Mouse (Mus musculus) limb, embryonic 14.5 days (tissue): ENCODE data around the gene Rtca. TPM values are rescaled to one million over a fixed set of nuclear protein-coding genes. Genes with fewer than 3 reads are reported as not detected.
A peak's percentile ranks its signal among the peaks of the same experiment; 100 is the strongest.

Source experiments
- ATAC-seq: fragments of 200-750 bp; cut with Nextera tagmentation; 2 replicates; pipeline ENCODE4 v1.8.0; 2017; ENCODE audit warnings: low read depth, moderate number of reproducible peaks, moderate TSS enrichment; ENCODE audit not compliant: low FRiP score
- DNase-seq: peaks from one replicate; pipeline ENCODE4 v3.0.0-alpha.2; 2015; ENCODE audit warnings: low spot score
- H3K27ac ChIP-seq: fragments of 300-500 bp; sonication (generic); replicated peaks from 2 replicates; pipeline ENCODE4 v1.5.1; 2014; ENCODE audit warnings: low read depth, mild to moderate bottlenecking, low read length, moderate library complexity, mixed read lengths
- H3K27me3 ChIP-seq: fragments of 300-500 bp; sonication (generic); 2 replicates; pipeline ENCODE4 v1.6.1; 2014; ENCODE audit warnings: low read length, mixed read lengths; ENCODE audit not compliant: control insufficient read depth, insufficient read depth
- H3K36me3 ChIP-seq: fragments of 300-500 bp; sonication (generic); 2 replicates; pipeline ENCODE4 v1.6.1; 2014; ENCODE audit warnings: mild to moderate bottlenecking, low read length, moderate library complexity, mixed read lengths; ENCODE audit not compliant: control insufficient read depth, insufficient read depth
- H3K4me1 ChIP-seq: fragments of 300-500 bp; sonication (generic); 2 replicates; pipeline ENCODE4 v1.6.1; 2014; ENCODE audit warnings: antibody characterized with exemption, low read length, mixed read lengths; ENCODE audit not compliant: control insufficient read depth, insufficient read depth
- H3K4me2 ChIP-seq: fragments of 300-500 bp; sonication (generic); replicated peaks from 2 replicates; pipeline ENCODE4 v1.6.1; 2014; ENCODE audit warnings: low read depth, mild to moderate bottlenecking, low read length, moderate library complexity; ENCODE audit not compliant: severe bottlenecking
- H3K4me3 ChIP-seq: fragments of 300-500 bp; sonication (generic); replicated peaks from 2 replicates; pipeline ENCODE4 v1.5.1; 2014; ENCODE audit warnings: low read length
- H3K9ac ChIP-seq: fragments of 300-500 bp; sonication (generic); 2 replicates; pipeline ENCODE4 v1.6.1; 2014; ENCODE audit warnings: mild to moderate bottlenecking, low read depth, low read length, moderate library complexity; ENCODE audit not compliant: severe bottlenecking
- H3K9me3 ChIP-seq: fragments of 300-500 bp; sonication (generic); 2 replicates; pipeline ENCODE4 v1.6.1; 2016; ENCODE audit warnings: low read length; ENCODE audit not compliant: control insufficient read depth
- POLR2A ChIP-seq: fragments of 200-500 bp; IDR thresholded peaks from 2 replicates; pipeline ENCODE4 v1.8.0; 2012; ENCODE audit warnings: inconsistent platforms, mild to moderate bottlenecking, moderate library complexity, borderline replicate concordance; ENCODE audit not compliant: insufficient read depth, insufficient read length; ENCODE audit errors: extremely low read depth
- WGBS: fragments of 180-500 bp; shearing (Covaris S2); extraction: QIAGEN DNeasy Blood & Tissue Kit; methylation state at CpG from one replicate; pipeline ENCODE4 v1.1.7; 2014; 5-methylcytosine and 5-hydroxymethylcytosine counted together
- polyA plus RNA-seq, 2 experiments: library from polyadenylated mRNA; depleted of rRNA in 1 of 2; stranded (reverse) in 1 of 2; unstranded in 1 of 2; fragments of >200 nt; fragmentation: Nextera tagmentation in 1 of 2; extraction: Ambion mirVana in 1 of 2; gene quantifications; 2 replicates each; pipeline versions ENCODE4 v1.2.1 to v1.2.3; 2012 to 2014

The Rtca gene
- polyA plus RNA-seq, 2 experiments: 57.5 to 68.6 TPM

- Histone ChIP-seq H3K4me1 (no peaks in the 10 kb centered on the region), H3K9ac (no peak overlapping the region), H3K4me2 (no peak overlapping the region), H3K4me3 (no peak overlapping the region), H3K27ac (no peak overlapping the region), H3K9me3 (no peaks in the 10 kb centered on the region), H3K36me3 (peaks cover 78% of the 10 kb centered on the region), H3K27me3 (no peaks in the 10 kb centered on the region)
- TF ChIP-seq POLR2A: no peak
- WGBS: 88% methylated on average over 5 of the region's 5 CpGs
- ATAC-seq (no peak), DNase-seq (no peak)
Observed at GRCm38 (mm10) chr3:116490920-116491319, 17.1 kb downstream of the Rtca start.

- Histone ChIP-seq H3K27me3 (no peaks in the 10 kb centered on the region), H3K27ac (no peak overlapping the region), H3K4me1 (no peaks in the 10 kb centered on the region), H3K4me2 (no peak overlapping the region), H3K9ac (no peak overlapping the region), H3K36me3 (peaks cover 11% of the 10 kb centered on the region), H3K4me3 (no peak overlapping the region), H3K9me3 (no peaks in the 10 kb centered on the region)
- no peak for TF ChIP-seq POLR2A
- 88% methylated on average over 4 of the region's 4 CpGs for WGBS
- DNase-seq (no peak), ATAC-seq (no peak)
Observed at GRCm38 (mm10) chr3:116483271-116483670, 24.7 kb downstream of the Rtca start.

GRCm38 (mm10) chr3:116482724-116483123 lies 25.3 kb downstream of the Rtca start:
- Histone ChIP-seq H3K9me3 (no peaks in the 10 kb centered on the region), H3K36me3 (peaks cover 5% of the 10 kb centered on the region), H3K9ac (no peak overlapping the region), H3K27ac (no peak overlapping the region), H3K27me3 (no peaks in the 10 kb centered on the region), H3K4me1 (no peaks in the 10 kb centered on the region), H3K4me2 (no peak overlapping the region), H3K4me3 (no peak overlapping the region)
- DNase-seq (no peak), ATAC-seq (no peak)
- WGBS: 73% methylated on average over 3 of the region's 3 CpGs
- TF ChIP-seq POLR2A: no peak

- Histone ChIP-seq H3K4me1 (no peaks in the 10 kb centered on the region), H3K9ac (no peak overlapping the region), H3K27ac (no peak overlapping the region), H3K4me3 (no peak overlapping the region), H3K36me3 (no peaks in the 10 kb centered on the region), H3K27me3 (no peaks in the 10 kb centered on the region), H3K9me3 (no peaks in the 10 kb centered on the region), H3K4me2 (no peak overlapping the region)
- no peak for DNase-seq
- 62% methylated on average over 5 of the region's 5 CpGs for WGBS
- no peak for TF ChIP-seq POLR2A
- ATAC-seq: no peak
Observed at GRCm38 (mm10) chr3:116480937-116481336, 27.1 kb downstream of the Rtca start.

DNA sequence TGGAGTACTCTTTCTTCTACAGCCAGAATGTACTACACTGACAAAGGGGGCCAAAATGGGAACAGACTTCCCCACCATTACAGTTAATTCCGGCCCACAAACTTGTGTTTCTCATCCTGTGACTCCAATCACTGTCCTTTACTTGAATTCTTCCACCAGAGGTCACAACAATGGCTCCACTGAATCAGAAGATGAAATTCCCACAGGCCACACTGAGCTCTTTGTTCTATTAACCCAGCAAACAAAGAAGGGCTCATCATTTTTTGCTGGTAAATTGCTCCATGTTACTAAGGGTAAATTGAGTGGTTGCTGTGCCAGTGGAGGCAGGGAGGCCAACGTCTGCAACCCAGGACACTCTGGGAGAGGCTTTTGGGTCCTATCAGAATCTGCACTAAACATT lies 27.9 kb downstream of the Rtca start:
- 74% methylated on average over 2 of the region's 2 CpGs for WGBS
- no peak overlapping the region for H3K4me3 ChIP-seq
- H3K27ac ChIP-seq: no peak overlapping the region
- no peak overlapping the region for H3K4me2 ChIP-seq
- H3K36me3 ChIP-seq: no peaks in the 10 kb centered on the region
- no peak for DNase-seq
- no peaks in the 10 kb centered on the region for H3K27me3 ChIP-seq
- no peaks in the 10 kb centered on the region for H3K4me1 ChIP-seq
- no peak for TF ChIP-seq POLR2A
- no peak overlapping the region for H3K9ac ChIP-seq
- ATAC-seq: no peak
- no peaks in the 10 kb centered on the region for H3K9me3 ChIP-seq

GRCm38 (mm10) chr3:116477351-116477750 lies 30.7 kb downstream of the Rtca start:
- 77% methylated on average over 7 of the region's 7 CpGs for WGBS
- Histone ChIP-seq H3K27me3 (no peaks in the 10 kb centered on the region), H3K4me1 (no peaks in the 10 kb centered on the region), H3K9ac (no peak overlapping the region), H3K27ac (no peak overlapping the region), H3K4me3 (no peak overlapping the region), H3K9me3 (no peaks in the 10 kb centered on the region), H3K36me3 (no peaks in the 10 kb centered on the region), H3K4me2 (no peak overlapping the region)
- no peak for TF ChIP-seq POLR2A
- 0 out of 2 replicates have a peak, but pooled peaks have one; percentile 47 for ATAC-seq
- peak; percentile 3 for DNase-seq
